Mouse (Mus musculus) lung, adult 2 months (tissue): ENCODE results near the gene Utrn.

Experiments
- CTCF ChIP-seq: fragments of 200-500 bp; IDR thresholded peaks from 2 replicates; pipeline ENCODE4 v1.5.1; 2011; ENCODE audit warnings: mild to moderate bottlenecking, low read length, control low read depth; ENCODE audit not compliant: insufficient read depth
- POLR2A ChIP-seq: fragments of 200-500 bp; IDR thresholded peaks from 2 replicates; pipeline ENCODE4 v1.6.1; 2011; ENCODE audit warnings: low read depth, mild to moderate bottlenecking, control low read depth, low read length, borderline replicate concordance; ENCODE audit errors: extremely low read depth

DNA sequence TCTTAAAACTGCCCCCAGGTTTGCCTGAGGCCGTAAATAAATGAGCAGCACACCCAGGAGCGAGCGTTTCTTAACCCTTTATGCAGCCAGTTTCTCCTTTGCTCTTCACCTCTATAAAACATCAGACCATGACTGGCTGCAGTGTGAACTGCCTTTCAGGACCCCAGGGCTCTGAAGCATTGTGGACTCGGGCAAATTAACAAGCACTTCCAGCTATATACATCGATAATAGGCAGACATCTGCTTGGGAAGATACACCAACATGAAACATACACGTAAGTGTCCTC, 110.5 kb downstream of the Utrn start:
- no peak for TF ChIP-seq POLR2A
- TF ChIP-seq CTCF, result no peak
